Mouse (Mus musculus) right cerebral cortex, adult 18-20 months (tissue): ENCODE data around the gene Bms1.

Experiments used
- DNase-seq: peaks from one replicate; pipeline ENCODE4 v3.0.0; 2022; ENCODE audit warnings: mixed read lengths

Bms1 gene

GRCm38 (mm10) chr6:118419050-118419920 lies at the start of gene Bms1:
Gene Bms1, minus strand, starts transcription at chr6:118419474.
- peak; percentile 96 for DNase-seq

- no peak for DNase-seq
These were observed 42.9 kb upstream of the Bms1 start for GRCm38 (mm10) chr6:118462069-118462705.

- no peak for DNase-seq
These were observed 38.5 kb upstream of the Bms1 start for GRCm38 (mm10) chr6:118457726-118458125.

GRCm38 (mm10) chr6:118455042-118455631 lies 35.9 kb upstream of the Bms1 start, which contains the start of gene Zfp248:
Gene Zfp248, minus strand, starts transcription at chr6:118455528.
- peak; percentile 97 for DNase-seq

- DNase-seq, result peak; percentile 26
These were observed 35.2 kb upstream of the Bms1 start for GRCm38 (mm10) chr6:118454452-118454851.

DNA sequence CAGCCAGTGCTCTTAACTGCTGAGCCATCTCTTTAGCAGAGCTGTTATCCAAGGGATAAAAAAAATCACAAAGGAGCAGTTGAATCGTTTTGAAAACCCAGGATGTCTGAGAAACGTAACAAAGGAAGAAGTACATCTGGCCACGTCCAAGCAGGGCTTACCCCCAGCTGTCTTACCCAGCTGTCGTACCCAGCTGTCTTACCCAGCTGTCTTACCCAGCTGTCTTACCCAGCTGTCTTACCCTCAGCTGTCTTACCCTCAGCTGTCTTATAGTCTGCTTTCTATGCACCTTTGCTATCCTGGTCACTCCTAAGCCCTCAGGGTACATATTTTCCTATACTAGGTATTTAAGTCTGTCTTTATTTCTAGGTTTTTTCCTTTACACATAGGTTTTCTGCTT lies 12.2 kb upstream of the Bms1 start:
- DNase-seq, result no peak

DNA sequence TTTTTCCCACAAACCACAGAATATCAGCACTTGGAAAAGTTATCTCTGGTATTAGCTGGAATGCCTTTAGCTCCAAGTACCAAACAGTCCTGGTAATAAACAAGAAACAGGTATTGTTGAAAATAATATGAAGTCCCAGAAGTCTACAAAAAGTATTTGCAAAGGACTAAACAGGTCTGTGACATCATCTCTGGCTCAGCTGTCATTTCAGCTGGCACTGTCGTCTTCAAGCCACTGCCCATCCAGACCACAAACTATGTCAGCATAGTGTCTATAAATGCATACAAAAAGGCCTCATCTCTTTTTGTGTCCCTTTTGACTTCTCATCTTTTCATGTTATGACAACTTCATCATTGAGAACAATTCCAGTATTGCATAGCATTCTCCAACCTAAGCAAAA lies 7.4 kb upstream of the Bms1 start:
- no peak for DNase-seq

DNA sequence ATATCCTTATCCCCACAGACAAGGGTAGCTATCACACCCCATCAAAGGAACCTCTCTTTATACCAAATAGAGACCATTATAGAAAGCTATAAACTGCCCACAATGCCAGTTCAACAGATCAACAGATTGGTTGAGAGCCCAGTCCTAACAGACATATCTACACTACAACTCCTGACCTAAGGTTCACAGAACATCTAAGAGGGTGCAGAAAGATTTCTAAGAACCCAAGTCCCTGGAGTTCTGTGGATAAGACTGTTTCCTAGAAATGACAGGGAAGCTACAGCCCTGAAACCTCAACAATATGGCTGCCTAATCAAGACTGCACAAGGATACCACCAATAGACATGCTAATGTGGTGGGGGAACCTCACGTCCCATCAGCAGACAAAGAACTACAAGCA lies 8.8 kb downstream of the Bms1 start:
- no peak for DNase-seq

- no peak for DNase-seq
These were observed 10.8 kb downstream of the Bms1 start for GRCm38 (mm10) chr6:118408510-118408909.

- no peak for DNase-seq
These were observed 12.9 kb downstream of the Bms1 start for GRCm38 (mm10) chr6:118406421-118406820.

GRCm38 (mm10) chr6:118390746-118391145 lies 28.5 kb downstream of the Bms1 start:
- no peak for DNase-seq

- no peak for DNase-seq
These were observed 33.3 kb downstream of the Bms1 start for GRCm38 (mm10) chr6:118385962-118386361.

DNA sequence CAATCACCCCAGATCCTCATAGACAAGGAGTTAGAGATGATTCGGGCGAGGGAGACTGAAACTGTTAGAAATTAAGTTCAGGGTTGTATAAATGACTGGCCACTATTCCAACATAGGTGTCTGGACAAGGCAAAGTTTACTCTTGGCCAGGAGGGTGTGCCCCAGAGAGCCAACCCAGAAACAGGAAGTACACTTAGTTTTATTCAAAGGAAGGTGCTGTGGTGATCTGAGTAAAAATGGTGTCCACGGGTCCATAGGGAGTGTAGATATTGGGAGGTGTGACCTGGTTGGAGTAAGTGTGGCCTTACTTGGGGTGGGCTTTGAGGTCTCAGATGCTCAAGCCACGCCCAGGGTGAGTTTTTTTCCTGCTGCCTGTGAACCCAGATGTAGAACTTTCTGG lies 38.0 kb downstream of the Bms1 start:
- DNase-seq, result no peak

DNA sequence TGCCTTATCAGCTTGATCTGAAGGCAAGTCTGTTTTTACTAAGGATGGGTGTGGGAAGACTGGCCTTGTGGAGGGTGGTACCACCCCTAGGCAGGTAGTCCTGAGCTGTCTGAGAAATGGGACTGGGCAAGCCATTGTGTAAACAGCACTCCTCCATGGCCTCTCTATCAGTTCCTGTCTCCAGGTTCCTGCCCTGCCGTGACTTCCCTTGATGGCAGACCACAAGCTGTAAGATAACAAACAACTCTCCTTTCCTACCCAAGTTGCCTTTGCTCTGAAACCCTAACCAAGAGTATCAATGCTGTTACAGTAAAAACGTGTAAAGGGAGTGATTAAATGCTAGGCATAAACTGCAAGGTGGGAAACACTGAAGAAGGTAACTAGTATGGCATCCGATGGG lies 38.6 kb downstream of the Bms1 start:
- DNase-seq, result no peak

DNA sequence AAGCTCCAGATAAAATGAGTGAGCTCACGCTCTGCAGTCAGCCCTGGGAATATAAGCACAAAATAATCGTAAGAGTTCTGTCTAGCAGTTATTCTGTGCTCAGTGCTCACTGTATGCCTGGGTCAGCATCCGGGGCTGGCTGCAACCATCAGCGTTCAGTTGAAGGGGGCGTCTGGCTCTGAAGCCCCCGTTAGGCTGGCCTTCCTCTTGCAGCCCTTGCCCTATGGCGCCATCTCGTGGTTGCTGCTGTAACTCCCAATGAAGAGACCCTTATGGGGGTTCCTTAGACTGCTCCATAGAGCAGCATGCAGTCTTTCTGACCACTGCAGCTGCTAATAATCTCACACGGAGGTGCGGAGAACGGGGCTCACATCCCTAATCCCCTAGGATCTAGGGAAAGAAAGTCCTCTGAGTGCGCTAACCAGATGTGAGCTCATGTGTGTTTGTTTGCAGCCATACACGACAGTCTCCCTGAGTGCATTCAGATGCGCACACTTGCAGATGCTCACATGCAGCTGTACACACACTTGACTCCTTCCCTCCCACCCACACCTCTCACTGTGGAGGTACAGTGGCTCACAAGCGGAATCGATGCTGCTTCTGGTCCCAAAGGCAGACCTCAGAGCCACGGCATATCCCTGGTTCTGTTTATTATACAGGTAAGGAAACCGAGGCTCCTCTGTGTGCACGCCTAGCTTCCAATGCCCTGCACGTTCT lies 39.7 kb downstream of the Bms1 start:
- DNase-seq, result peak; percentile 43

DNA sequence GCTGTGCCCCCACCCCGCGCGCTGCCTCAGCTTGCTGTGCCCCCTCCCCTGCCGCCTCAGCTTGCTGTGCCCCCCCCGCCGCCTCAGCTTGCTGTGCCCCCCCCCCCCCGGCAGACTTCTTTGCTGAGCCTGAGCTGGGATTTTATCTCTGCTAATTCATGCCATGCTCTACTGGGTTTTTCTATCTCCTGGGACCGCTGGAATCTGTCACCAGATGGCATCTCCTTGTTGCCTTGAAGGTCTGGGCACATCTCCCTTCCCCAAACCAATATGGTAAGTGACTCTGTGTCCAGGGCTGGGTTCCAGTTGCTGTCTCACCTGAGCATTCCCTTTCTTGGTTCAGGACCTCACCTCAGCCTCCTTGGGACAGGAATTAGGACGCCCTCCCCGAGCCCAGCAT lies 41.7 kb downstream of the Bms1 start:
- no peak for DNase-seq

DNA sequence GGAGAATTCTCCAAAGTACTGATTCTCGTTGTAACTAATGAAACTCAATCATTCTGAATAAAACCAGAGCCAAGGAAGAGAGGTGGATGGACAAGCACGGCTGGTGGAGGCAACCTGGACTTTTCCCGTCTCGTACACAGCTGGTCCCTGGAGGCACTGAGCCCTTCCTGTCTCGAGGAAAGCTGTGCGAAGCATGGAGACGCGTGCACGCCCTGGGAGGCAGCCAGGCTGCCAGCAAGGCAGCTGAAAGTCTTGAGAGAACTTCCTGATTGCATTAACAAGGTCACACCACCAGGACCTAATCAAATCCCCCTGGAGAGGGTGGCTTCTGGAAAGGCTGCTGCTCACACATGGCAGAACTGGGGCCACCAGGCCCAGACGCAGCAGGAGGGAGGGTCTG lies 43.3 kb downstream of the Bms1 start:
- DNase-seq, result no peak

DNA sequence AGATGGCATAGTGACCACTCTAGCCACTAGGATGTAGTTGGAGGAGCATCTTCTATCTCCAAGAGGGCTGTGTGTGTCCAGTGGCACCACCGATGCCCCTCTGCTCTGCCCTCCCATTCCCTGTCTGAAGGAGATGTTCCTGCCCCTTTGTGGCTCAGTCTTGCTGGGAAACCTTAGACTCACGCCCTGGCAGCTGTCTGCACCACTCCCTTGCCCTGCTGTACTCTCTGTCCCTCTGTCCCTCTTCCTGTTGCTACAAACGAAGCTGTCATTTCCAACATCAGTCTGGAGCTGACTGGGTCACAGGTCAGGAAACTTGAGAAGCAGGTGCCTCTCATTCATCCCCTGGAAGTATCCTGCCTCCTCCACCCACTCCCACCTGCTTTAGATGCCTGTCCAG lies 43.8 kb downstream of the Bms1 start:
- no peak for DNase-seq

GRCm38 (mm10) chr6:118375026-118375425 lies 44.2 kb downstream of the Bms1 start:
- no peak for DNase-seq

- DNase-seq, result peak; percentile 28
These were observed 46.0 kb downstream of the Bms1 start for GRCm38 (mm10) chr6:118373294-118373693.

DNA sequence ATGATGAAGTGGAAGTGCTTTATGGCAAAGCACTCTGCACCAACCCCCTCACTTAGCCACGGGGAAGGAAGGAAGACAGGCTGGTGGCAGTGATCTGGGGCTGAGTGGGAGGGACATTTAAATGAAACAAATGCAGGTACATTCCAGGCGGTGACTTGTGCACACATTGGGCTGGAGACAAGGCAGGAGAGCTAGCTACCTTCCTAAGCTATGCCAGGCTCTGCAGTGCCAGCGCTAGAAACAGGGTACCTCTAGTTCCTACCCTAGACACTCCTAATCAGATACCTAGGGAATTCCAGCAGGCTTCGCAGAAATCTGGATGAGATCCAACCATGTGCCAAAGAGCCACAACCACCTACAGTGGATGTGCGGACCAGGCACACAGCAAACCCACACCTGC lies 46.5 kb downstream of the Bms1 start:
- peak; percentile 69 for DNase-seq

- DNase-seq, result peak; percentile 11
These were observed 51.8 kb downstream of the Bms1 start for GRCm38 (mm10) chr6:118367502-118367901.

GRCm38 (mm10) chr6:118366196-118366595 lies 53.1 kb downstream of the Bms1 start:
- no peak for DNase-seq
